Mouse (Mus musculus) right cerebral cortex, postnatal 4 days (tissue): ENCODE data around the gene Tcf7l2.

ENCODE experiments used
- DNase-seq: peaks from one replicate; pipeline ENCODE4 v3.0.0-alpha.2; 2022

Gene Tcf7l2

DNA sequence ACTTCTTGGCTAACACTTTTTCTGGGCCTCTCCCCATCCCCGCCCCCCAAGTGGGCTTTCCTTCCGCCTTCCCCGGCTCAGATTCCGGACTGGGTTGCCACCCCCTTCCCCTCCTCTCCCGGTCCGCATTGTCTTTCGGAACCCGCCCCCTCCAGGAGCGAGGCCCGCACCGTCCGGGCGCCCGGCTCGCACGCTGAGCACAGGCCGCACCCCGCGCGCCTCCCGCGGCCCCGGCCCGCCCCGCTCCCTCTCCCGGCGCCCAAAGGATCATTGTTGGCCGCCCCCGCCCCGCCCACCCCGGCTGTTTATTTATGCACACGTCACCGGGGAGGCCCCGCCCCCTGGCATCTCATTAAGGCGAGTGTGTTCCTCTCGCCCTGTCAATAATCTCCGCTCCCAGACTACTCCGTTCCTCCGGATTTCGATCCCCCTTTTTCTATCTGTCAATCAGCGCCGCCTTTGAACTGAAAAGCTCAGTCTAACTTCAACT lies at the start of gene Tcf7l2:
Gene Tcf7l2, plus strand, starts transcription at position 382 of the 490 bp plus-strand sequence.
- peak; percentile 68 for DNase-seq

DNA sequence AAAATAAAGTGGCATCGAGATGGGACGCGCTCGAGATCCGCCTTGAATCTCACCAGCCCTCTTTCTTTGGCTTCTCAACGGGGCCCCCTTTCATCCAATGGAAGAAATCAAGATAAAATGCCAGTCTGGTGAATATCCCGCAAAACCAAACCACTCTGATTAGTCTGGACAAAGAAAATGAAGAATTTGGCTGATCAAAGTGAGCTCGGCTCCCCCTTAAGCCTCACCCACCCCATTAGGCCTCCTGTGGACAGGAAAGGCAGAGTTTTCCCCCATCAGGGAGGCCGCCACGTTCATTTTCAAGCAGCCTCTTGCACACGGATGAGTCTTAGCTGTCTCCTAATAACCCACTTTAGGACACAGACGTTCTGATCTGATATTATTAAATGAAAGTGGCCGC lies 47.0 kb upstream of the Tcf7l2 start:
- DNase-seq = no peak

DNA sequence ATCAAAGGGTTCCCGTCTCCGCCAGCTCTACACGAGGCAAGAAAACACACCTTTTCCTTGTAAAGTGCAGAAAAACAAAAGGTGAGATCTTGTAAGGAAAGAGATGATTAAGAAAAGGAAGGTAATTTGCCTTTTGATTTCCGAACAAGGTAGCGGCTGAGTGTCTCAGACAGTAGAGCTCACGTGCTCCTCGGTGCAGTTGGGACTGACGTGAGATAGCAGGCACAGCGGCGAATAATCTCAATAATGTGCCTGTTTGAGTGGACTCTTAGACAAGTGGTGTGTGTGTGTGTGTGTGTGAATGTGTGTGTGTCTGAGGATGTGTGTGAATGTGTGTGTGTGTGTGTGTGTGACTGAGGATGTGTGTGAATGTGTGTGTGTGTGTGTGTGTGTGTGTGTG lies 46.2 kb upstream of the Tcf7l2 start:
- no peak for DNase-seq

DNA sequence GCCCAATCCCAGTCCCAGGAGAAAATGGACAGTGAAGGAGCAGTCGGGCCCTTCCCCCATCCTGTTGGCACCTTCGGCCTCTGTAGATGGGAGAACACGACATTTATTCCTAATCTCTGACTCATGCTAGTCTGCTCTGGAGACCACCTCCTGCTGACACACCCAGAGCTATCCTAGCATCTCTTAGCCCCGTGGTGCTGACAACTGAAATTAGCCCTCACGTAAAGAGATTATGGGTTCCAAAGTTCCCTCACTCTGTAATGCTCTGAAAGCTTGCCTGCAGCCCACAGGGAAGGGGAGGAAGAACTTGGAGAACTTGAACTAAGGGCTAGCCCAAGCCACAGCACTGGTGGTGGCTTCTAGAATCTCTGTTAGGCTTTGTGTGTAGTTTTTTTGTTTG lies 42.7 kb upstream of the Tcf7l2 start:
- DNase-seq = no peak

DNA sequence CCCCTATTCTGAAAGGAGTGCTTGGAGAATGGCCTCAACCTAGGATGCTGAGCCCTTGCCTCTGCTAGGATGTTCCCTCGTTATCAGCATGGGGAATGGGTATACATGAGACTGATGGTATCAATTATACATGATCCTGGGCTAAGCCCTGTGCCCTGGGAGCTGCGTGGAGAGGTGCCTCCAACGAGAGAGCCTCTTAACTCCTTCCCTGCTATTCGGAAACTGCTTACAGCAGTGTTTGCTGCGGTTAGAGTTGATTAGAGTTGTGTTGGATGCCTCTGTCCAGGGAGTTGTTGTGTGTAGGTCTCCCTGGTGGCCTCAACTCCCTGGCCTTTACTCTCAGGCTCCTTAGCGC lies 41.4 kb upstream of the Tcf7l2 start:
- DNase-seq = no peak

DNA sequence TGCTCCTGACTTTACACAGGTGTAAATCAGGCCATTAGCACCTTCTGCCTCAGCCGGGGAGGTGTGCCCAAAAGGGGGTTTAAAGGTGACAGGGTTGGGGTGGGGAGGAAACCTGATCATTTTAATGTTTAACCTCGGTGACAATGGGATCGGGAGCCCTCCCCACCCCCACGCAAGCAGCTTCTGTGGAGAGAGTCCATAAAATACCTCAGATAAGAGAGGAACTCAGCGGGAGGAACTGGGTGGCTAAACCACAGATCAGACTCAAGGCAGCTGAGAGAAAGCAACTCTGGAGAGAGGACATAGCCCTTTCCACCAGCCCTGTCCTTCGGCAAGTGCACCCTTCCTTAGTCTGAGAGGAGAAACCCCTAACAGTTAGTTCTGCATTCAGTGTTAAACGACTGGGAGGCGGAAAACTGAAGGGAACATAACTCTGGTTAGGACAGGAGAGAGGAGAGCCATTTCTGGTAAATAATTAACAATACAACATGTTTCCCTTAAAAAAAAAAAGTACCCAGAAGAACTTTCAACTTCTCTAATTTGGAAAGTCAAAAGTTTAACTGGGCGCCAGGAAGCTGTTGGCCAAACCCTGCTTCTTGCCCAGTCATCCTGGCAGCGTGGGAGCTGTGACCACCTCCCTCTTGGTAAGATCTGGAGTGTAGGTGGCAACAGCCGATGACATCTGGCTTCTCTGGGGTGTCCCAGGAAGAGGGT lies 40.9 kb upstream of the Tcf7l2 start:
- no peak for DNase-seq

DNA sequence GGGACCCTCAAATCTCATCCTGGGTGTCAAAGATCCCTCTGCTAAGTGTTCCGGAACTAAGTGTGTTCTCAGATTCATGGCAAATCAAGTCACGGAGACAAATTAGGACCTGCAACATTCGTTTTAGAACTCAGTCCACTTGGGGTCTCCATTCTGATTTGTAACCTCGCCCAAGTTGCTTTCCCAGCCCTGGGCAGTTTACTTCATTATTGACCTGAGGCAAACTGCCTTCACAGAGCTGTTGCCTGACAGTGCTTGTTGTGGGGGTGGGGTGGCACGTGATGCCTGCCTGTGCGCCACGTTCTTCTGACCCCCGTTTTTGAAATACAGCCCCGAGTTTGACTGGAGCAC lies 40.4 kb upstream of the Tcf7l2 start:
- no peak for DNase-seq

DNA sequence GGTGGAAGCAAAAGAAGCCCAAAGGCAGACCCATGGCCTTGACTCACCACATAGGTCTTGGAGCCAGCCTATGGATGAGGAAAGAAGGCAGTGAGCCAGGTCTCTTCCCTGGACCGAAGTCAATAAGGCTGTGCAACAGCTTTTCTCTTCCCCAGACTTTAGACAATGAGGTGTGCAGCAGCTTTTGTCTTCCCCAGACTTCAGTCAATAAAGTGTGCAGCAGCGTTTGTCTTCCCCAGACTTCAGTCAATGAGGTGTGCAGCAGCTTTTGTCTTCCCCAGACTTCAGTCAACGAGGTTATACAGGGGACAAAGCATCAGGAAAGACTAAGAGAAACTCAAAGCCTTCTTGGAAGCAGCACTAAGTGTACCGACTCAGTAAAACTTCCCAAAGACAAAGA lies 39.5 kb upstream of the Tcf7l2 start:
- DNase-seq = no peak

DNA sequence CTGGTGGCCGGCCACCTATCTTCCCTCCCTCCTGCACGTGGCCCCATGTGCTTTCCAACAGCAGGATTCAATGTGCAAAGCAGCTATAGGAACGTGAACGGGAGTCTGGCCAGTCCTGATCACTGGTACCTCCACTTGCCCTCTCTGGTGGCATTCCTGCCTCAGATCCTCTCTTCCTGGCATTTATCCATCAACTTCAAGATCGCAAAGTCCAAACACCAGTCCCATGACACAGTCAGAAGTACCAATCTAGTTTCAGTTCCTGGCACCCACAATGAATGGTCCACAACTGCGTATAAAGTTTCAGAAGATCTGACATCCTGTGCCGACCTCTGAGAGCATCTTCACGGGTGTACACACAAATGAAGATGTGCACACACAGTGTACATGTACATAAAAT lies 38.9 kb upstream of the Tcf7l2 start:
- no peak for DNase-seq

DNA sequence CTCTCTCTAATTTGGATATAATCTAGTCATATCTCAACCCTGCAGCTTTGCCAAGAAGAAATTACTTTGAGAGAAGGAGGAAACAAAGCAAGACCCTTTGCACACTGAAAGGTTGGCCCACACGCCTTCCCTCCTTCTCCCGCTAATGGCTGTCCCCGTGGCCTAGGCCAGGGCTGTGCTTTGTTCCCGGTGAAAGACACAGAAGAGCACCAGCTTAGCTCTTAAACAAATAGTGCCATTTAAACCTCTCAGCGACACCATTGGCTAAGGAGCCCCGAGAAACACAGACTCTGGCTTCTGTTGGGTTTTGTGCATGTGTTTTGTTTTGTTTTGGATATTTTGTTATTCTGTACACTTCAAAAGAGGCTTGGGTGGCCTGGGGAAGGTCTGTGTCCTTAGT lies 37.5 kb upstream of the Tcf7l2 start:
- no peak for DNase-seq

DNA sequence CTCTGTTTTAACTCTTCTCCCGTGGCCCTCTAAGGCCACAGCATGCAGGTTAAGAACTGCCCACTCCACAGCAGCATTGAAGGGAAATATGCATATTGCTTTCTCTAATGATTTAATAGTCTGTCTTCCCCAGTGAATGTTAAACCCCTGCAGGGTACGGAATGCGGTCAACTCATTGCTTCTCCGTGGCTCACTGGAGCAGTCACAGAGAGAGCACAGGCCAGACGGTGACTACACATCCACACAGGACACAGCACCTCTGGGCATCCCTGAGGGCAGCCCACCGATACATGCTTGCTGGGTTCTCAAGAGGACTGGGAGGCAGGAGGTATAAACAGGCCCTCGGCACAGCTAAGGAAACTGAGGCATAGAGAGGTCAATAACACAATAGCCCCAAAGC lies 35.3 kb upstream of the Tcf7l2 start:
- no peak for DNase-seq

DNA sequence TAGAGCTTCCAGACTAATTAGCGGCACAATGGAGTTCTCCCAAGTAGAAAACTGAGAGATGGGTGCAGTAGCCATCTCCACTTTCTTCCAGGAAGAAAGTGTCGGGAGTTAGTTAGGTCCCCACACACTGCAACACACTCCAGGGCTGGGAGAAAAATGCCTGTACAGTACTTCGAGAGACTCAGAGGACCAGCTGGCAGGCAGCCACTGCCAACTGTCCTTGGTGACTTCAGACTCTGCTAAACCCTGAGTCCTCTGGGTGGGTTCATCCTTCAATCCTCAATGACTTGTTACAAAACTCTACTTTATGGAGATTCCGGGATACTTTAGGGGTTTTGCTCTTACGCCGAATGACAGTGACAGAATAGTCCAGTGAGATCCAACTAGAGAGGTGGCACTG lies 34.8 kb upstream of the Tcf7l2 start:
- DNase-seq = no peak

DNA sequence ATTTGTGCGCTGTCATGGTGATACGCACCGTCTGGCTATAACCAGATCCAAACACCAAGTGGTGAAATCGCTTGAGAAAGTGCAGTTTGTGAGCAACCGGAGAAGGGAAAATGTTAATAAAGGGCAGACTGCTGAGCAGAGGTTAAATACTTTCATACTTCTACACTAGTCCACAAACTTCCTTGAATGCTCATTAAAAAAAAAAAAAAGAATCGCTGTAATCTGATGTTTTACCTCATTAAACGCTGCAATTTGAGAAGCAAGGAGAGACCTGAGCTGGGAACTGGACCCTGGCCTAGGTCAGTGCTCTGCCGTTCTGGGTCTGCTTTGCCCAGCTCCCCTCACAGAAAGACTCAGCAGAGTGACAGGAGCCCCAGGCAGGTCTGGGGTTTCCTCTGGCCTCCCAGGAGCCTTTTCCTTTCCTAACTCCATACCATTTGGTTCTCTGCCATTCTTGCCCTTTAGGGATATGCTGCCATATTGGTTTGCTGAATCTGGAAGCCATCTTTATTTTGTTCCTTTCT lies 33.5 kb upstream of the Tcf7l2 start:
- no peak for DNase-seq

DNA sequence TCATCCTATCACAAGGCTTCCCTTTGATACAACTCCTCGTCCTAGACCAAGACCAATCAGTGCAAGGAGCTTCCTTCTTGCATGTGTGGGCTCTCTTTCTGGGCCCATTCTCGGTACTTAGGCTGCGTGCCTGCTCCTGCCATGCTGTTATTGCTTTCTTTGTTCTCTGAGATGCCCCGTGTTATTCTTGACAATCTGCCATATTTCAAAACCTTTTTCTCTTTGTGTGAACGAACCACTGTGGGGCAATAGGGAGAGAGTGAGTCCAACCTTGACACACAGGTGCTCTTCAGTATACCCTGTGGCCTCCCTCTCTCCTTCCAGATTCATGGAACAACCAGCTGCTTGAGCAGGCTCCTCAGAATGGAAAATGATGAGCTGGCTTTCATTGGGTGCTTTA lies 30.8 kb upstream of the Tcf7l2 start:
- no peak for DNase-seq

DNA sequence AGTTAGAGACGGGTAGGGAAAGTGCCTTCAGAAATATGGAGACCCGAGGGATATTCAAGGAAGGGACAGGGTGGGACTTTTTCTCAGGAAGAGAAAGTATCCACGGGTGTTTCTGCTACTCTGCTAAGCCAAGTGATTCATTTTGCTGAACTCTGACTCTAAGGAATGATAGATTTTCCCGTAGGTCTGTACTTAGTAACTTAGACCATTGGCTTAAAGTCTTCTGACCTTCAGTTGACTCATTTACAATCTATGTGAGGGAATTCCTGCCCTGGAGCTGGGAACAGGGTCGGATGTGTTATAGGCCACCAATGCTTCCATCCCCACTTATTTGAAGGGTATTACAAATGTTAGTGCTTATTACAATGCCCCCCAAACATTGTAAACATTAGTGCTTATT lies 29.9 kb upstream of the Tcf7l2 start:
- DNase-seq = no peak

DNA sequence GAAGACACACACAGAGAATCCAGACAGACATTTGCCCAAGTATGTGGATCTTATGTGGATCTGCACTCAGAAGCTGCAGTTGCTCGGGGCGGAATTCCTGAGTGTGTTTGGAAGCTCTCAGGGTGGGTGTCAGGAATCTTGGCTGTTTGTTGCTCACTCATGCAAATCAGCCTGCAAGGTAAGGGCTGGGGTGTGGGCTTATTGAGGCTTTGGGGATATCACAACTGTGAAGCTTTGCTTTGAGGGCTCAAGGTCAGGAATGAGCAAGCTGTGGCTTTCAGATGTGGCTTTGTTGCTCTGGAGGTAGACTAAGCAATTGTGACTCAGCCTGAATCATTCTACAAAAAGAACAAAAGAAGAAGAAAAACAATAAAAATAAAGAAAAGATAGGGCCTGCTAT lies 28.9 kb upstream of the Tcf7l2 start:
- DNase-seq = no peak

DNA sequence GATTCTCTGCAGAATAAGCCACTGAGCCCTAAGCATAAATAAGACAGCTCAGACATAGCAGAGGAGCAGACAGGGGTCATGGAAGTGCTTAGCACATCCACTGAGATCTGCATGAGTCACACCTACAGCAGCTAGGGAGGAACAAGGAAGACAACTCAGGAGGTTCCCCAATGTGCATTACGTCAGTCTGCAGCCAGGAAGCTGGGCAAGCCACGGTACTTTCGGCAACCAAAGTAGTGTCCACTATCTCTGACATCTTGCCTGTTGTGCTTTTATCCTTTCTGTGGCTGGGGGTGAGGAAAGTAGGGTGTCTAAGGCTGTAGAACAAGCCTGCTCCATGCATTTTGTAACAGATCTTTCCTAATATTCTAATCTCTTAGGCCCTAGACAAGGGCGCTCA lies 27.6 kb upstream of the Tcf7l2 start:
- DNase-seq = no peak

DNA sequence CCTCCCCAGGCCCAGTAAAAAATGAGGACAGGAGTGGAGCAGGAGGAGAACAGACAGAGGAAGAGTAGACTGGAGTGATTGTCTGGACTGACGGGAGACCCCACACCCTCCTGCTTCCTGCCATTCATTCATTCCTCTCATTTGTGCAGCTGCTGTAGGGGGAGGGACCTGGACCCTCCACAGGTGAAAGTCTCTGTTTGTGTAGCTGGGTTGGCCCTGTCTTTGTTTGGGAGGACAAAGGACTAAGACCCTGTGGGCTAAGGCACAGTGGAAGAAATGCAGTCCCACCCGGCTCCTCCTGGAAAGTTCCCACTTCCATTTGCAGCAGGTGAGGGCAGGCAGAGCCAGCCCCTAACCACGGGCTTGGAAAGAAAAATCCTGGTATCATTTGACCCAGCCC lies 27.0 kb upstream of the Tcf7l2 start:
- no peak for DNase-seq

DNA sequence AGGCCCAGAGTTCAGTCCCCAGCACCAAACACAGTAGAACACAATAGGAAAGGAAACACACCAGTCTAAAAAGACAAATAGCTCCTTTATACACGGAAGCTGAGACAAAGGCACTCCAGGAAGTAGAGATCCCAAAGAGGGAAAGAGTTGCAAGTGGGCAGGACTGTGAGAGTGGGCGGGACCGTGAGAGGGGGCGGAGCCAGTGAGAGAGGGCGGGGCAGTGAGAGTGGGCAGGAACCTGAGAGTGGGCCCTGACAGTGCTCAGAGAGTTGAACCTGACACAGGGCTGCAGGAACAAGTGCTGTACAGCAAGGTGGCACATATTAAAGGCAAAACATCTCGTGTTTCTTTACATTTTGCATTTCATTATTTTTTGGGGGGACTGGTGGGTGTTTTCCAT lies 22.5 kb upstream of the Tcf7l2 start:
- DNase-seq = no peak

DNA sequence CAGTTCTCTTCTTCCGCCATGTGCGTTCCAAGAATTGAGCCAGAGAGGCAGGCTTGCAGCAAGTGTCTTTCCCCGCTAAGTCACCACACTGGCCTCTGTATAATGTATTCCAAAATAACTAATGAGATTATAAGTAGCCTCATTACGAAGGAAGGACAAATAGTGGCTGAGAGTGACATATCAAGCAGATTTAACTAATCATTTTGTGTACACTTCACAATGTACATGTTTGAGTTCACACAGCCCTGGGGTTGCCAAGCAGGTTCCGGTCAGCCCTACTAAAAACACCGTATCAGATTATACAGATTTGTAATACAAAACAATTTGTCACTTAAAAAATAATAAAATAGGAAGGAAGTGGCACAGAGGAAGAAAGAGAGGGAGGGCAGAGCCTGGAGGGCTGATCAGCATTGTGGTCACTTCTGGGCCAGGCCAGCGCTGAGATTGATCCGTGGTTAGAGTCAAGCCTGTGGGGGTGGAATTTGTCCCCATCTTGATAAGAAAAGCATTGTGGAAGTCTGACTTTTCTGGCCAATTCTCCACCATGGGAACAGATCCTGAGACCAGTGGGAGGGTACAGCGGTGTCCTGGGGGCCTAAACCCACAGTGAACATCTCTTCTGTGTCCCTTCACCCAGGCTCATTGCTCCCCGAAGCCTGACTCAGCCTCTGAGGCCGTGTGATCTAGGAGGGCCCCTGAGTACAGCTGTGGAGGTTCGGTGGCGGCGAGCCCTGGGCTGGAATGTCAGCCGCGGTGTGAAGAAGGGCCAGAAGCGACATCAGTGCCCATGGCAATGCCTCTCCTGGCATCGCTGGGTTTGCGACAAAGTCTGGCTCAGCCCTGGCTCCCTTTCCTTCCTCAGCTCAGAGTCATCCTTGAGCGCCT lies 21.9 kb upstream of the Tcf7l2 start:
- DNase-seq = no peak

DNA sequence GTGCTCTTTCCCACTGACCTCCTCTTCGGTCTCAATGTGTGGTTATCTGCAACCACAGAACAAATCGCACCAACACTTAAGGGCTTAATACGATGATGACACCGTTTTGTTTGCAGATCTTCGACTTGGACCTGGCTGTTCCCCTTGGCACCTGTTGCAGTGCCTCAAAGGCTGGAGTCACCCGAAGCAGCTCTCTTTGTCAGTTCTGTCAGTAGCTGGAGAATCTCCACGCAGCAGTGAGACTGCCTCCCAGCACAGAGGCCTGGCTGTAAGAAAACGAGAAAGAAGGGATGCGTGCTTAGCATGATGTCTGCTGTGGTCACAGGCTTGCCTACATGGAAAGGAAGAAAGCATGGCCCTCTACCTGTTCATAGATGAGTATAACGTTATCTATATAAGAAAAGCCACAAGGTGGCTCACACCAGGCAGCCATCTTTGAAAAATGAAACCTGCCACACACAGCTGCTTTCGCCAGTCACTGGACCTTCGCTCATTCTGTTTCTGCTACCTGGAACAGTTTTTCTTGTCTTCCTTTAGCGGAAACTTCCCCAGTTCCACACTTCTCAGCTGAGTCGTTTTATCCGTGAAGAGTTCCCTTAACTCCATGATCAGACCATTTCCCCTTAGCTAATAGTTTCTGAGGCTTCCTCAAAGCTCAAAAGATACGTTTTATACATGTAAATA lies 21.1 kb upstream of the Tcf7l2 start:
- DNase-seq = no peak

DNA sequence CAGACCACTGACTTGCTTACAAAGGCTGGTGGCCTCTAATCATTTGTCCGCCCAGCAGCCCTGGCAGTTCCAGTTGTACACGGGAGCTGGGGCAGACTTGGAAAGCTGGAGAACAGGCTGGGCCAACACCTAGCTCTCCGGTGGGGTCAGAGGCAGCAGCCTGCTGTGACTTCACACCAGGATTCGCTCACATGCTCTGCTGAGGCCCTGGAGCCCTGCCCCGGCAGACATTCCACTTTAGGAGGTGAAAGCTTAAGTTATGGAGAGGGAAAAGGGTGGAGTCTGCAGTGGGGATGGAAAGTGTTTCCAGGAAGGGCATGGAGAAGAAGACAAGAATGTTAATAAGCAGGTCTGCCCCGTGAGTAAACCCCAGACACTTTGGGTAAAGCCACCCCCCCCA lies 19.2 kb upstream of the Tcf7l2 start:
- no peak for DNase-seq

DNA sequence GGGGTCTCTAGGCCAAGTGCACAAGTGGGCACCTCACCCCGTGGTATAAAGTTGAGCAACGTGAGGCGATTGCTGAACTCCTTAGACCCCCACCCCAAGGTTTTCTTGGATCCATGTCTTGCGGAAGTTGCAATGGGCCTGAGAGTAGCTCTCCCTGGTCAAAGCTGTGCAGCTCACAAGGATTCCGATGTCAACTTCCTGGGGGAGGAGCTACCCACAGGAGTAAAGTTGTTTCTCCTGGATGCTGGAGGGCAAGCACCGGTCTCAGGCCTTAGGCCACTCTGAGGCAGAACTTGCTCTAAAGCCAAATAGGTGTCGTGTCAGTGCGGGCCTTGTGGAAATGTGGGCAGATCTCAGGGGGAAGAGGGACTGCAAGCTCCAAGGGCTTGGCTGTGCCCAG lies 12.2 kb upstream of the Tcf7l2 start:
- no peak for DNase-seq

DNA sequence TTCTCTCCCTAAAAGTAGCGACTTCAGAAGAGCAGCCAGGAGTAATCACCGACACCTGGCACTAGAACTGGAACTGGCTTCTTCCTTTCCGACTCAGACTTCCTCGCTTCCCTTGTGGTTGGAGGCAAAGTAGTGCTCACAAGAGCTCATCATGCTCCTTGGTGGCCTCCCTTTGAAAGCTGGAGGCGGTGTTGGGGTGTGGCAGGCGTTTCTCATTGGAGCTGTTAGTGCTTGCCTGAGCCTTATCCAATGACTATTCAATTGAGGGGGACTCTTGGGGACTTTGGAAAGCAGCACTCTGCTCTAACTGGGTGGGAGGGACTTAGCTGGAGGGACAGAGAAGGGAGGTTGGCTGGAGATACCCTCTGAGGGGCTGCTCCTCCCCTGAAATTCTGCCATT lies 9.1 kb upstream of the Tcf7l2 start:
- no peak for DNase-seq
